Mouse (Mus musculus): ENCODE measurements around the gene Mrrf. TPM values are rescaled to one million over a fixed set of nuclear protein-coding genes. Genes with fewer than 3 reads are reported as not detected.

Gene Mrrf
- 23.8 and 27.2 TPM in 2 replicates for polyA plus RNA-seq (2015; fragmentation: Nextera tagmentation; extraction: Ambion mirVana)

GRCm38 (mm10) chr2:36136300-36136941 lies at the start of gene Mrrf, which contains the start of gene Rbm18:
Gene Mrrf, plus strand, starts transcription at chr2:36136389.
Gene Rbm18, minus strand, starts transcription at chr2:36136773.
- peaks cover 25% of the 10 kb centered on the region for H3K4me1 ChIP-seq (replicated peaks)
- H3K4me2 ChIP-seq = peak within 1 kb of the TSS; percentile 68
- H3K9ac ChIP-seq = peak within 1 kb of the TSS; percentile 92
- no peaks in the 10 kb centered on the region for H3K9me3 ChIP-seq
- peaks cover 32% of the 10 kb centered on the region for H3K36me3 ChIP-seq
- H3K4me3 ChIP-seq = peak within 1 kb of the TSS; percentile 75
- peak within 1 kb of the TSS; percentile 90 for H3K27ac ChIP-seq
- H3K27me3 ChIP-seq = no peaks in the 10 kb centered on the region
- under 1% methylated on average over 50 of the region's 50 CpGs for WGBS
- ATAC-seq (ENCODE audit: low FRiP score) = peak; percentile 99

- 42% methylated on average over 3 of the region's 3 CpGs for WGBS
- H3K4me3 ChIP-seq = no peak overlapping the region
Observed at GRCm38 (mm10) chr2:36089190-36089589, 47.0 kb upstream of the Mrrf start.

DNA sequence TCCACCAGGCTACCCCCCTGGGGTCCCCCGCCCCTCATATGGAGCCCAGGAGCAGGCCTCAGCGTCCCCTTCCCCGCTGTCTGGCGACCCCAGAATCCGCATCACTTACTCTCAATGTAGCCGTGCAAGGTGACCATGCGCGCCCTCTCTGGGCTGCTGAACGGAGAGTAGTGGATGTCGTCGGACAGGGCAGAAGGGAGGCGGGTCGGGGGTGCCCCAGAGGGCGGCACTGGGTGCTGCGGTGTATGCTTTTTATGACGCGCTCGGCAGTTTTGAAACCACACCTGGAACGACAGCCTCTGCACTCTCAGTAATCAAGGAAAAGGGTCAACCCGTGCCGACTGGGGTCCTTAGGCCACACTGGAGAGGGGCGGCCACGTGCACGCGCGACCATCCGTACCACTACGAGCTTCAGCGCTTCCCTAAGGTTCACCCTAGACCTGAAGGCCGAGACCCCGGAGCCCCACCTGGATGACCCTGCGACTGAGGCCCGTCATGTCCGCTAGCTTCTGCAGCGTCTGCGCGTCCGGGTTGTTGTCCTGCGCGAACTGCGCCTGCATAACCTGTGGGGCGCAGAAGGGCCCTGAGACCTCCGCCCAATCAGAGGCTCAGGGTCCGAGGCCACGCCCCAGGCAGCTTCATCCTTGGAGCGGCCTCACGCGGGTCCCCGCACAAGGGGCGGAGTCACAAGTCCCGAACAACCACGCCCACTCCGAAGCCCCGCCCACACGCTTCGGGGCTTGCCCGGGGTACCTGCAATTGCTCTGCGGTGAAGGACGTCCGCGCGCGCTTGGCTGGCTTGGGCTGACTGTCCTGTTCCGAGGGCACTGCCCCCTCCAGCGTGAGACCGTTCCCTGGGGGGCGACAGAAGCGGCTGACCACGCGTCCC lies 45.1 kb upstream of the Mrrf start:
- H3K36me3 ChIP-seq = no peaks in the 10 kb centered on the region
- H3K4me1 ChIP-seq (replicated peaks) = peaks cover 19% of the 10 kb centered on the region
- no peaks in the 10 kb centered on the region for H3K9me3 ChIP-seq
- no peak overlapping the region for H3K27ac ChIP-seq
- peaks cover 100% of the 10 kb centered on the region for H3K27me3 ChIP-seq
- peak overlapping the region; percentile 65 for H3K4me2 ChIP-seq
- H3K4me3 ChIP-seq = peak overlapping the region; percentile 41
- no peak overlapping the region for H3K9ac ChIP-seq
- 3% methylated on average over 70 of the region's 70 CpGs for WGBS
- peak; percentile 71 for ATAC-seq (ENCODE audit: low FRiP score)

More at GRCm38 (mm10) chr2:36089190-36089589, 47.0 kb upstream of the Mrrf start:
- H3K27me3 ChIP-seq = peaks cover 93% of the 10 kb centered on the region
- H3K9me3 ChIP-seq = no peaks in the 10 kb centered on the region
- H3K27ac ChIP-seq = no peak overlapping the region
- H3K4me2 ChIP-seq = no peak overlapping the region
- H3K4me1 ChIP-seq (replicated peaks) = peaks cover 18% of the 10 kb centered on the region
- ATAC-seq (ENCODE audit: low FRiP score) = no peak
- no peak overlapping the region for H3K9ac ChIP-seq
- H3K36me3 ChIP-seq = no peaks in the 10 kb centered on the region

DNA sequence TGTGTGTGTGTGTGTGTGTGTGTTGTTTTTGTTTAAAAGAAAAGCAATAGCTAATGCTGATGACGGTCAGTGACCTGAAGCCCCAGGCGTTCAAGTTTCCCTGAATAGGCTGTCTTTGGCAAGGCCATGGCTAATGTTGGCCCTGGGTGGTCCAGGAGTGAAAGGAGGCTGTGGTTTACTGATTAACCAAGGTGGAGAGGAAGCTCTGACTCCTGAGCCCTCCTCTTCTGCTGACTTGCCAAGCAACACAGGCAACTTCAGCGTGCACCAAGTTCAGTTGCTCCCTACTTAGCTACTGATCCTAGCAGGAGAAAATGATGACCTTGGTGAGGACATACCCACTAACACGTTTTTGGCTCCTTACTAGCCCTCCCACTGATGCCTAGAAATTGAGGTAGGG lies 43.4 kb upstream of the Mrrf start:
- no peak overlapping the region for H3K27ac ChIP-seq

DNA sequence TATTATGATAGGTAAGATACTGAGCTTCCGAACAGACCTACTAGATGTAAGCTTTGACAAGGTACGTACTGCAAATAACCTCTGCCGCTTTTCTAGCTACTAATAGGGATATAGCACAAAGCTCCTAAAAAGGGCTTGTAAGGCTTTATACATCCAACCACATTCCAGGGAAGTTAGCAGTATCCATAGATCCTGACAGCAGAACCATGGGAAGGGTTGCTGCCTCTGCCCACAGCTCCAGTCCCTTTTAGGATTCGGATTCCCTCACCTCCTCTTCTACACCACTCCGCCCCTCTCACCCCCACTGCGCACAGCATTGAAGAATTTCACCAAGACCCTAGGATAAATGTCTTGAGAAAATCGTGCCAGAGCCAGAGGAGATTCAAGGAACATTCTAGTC lies 42.9 kb upstream of the Mrrf start:
- H3K27ac ChIP-seq = no peak overlapping the region
- peaks cover 19% of the 10 kb centered on the region for H3K4me1 ChIP-seq (replicated peaks)
- H3K4me2 ChIP-seq = no peak overlapping the region
- no peak overlapping the region for H3K4me3 ChIP-seq
- no peak overlapping the region for H3K9ac ChIP-seq
- no peaks in the 10 kb centered on the region for H3K36me3 ChIP-seq
- ATAC-seq (ENCODE audit: low FRiP score) = no peak
- H3K27me3 ChIP-seq = peaks cover 100% of the 10 kb centered on the region
- no peaks in the 10 kb centered on the region for H3K9me3 ChIP-seq
- WGBS = 16% methylated on average over 7 of the region's 7 CpGs

More for the DNA sequence above, 43.4 kb upstream of the Mrrf start:
- H3K9ac ChIP-seq = no peak overlapping the region
- no peak overlapping the region for H3K4me2 ChIP-seq
- H3K27me3 ChIP-seq = peaks cover 100% of the 10 kb centered on the region
- no peak overlapping the region for H3K4me3 ChIP-seq
- no peak for ATAC-seq (ENCODE audit: low FRiP score)
- H3K4me1 ChIP-seq (replicated peaks) = peaks cover 19% of the 10 kb centered on the region
- no peaks in the 10 kb centered on the region for H3K36me3 ChIP-seq
- WGBS = 1% methylated on average over 4 of the region's 4 CpGs
- H3K9me3 ChIP-seq = no peaks in the 10 kb centered on the region

DNA sequence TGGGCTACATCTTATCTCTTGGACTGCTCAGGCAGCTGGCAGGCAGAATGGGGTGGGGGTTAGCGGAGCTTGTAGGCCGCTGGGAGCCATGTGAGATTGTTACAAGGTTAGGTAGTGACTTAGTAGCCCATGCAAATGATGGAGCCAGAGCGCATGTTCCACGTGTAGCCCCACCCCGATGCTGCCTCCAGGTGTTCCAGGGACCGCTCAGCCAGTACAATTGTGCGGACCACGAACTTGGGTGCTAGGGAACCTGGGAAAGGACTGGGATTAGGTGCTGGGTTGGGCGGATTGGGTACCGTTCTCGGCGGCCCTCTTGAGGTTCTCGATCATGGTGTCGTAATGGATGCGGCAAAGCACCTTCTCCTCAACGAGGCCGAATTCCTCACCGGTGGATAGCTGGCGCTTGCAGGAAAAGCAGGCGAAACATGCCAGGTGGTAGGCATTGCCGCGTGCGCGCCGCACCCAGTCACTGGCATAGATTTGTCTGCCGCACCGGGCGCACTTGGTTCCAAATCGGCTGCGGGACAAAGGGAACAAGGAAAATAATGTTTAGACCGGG lies 42.2 kb upstream of the Mrrf start:
- Histone ChIP-seq H3K9ac (no peak overlapping the region), H3K27me3 (peaks cover 100% of the 10 kb centered on the region), H3K9me3 (no peaks in the 10 kb centered on the region), H3K4me1 (replicated peaks) (peaks cover 19% of the 10 kb centered on the region), H3K4me2 (no peak overlapping the region), H3K27ac (no peak overlapping the region), H3K4me3 (0 out of 2 replicates have a peak overlapping the region, but pooled peaks have one; percentile 12), H3K36me3 (no peaks in the 10 kb centered on the region)
- 8% methylated on average over 31 of the region's 31 CpGs for WGBS
- no peak for ATAC-seq (ENCODE audit: low FRiP score)

DNA sequence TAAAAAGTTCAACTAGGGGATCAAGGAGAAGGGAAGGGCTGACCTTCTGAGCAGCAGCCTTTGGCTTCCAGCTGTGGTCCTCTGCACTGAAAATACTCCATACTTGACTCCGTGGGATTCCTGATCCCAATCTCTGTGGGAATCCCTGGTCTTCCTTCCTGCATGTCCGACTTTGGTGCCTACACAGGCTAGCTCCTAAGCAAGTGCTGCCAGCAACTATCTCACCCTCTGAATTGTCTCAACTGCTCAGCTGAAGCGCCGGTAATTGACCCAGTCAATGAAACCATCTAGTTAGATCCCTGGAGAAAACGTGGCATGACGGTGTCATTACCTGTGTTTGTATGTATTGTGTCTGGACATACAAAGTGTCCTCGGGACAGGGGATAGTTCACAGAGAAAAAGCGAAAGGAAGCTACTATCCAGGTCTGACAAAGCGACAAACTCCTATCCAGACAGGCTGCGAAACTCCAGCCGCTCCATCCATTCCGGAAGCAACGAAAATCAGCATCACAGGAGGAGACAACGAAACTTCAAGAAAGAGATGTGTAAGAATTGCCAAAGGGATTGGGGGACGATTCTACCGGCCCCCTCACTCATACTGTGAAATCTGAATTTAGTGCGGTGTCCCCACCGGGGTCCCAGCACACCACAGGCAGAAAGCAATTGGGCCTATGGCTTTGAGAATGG lies 38.9 kb upstream of the Mrrf start:
- H3K4me2 ChIP-seq = no peak overlapping the region
- H3K4me1 ChIP-seq (replicated peaks) = peaks cover 7% of the 10 kb centered on the region
- H3K27ac ChIP-seq = no peak overlapping the region
- no peak for ATAC-seq (ENCODE audit: low FRiP score)
- H3K9ac ChIP-seq = no peak overlapping the region
- H3K9me3 ChIP-seq = no peaks in the 10 kb centered on the region
- H3K27me3 ChIP-seq = peaks cover 100% of the 10 kb centered on the region
- H3K36me3 ChIP-seq = no peaks in the 10 kb centered on the region
- 3% methylated on average over 18 of the region's 18 CpGs for WGBS
- H3K4me3 ChIP-seq = no peak overlapping the region

- peaks cover 100% of the 10 kb centered on the region for H3K27me3 ChIP-seq
- 4% methylated on average over 5 of the region's 5 CpGs for WGBS
- no peaks in the 10 kb centered on the region for H3K36me3 ChIP-seq
- no peak overlapping the region for H3K27ac ChIP-seq
- H3K9me3 ChIP-seq = no peaks in the 10 kb centered on the region
- no peak overlapping the region for H3K9ac ChIP-seq
- H3K4me1 ChIP-seq (replicated peaks) = peaks cover 14% of the 10 kb centered on the region
- ATAC-seq (ENCODE audit: low FRiP score) = no peak
- H3K4me2 ChIP-seq = no peak overlapping the region
- H3K4me3 ChIP-seq = no peak overlapping the region
Observed at GRCm38 (mm10) chr2:36098021-36098420, 38.2 kb upstream of the Mrrf start.

DNA sequence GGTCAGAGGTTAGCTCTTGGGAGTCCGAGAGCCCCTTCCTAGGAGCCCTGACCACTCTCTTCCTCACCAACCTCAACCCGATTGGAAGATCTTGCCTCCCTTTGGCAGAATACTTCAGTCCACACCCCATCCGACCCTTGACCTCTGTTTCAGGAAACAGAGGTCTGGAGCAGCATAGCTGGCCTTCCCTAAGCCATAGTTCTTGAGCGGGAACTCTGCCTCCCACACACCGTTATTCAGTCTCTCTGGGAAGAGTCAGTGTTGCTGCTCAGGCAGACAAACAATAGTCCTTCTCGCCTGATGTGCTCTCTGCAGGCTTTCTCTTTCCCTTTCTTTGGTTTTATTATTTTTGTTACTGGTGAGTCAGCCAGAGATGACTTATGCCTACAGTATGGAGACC lies 36.5 kb upstream of the Mrrf start:
- H3K4me2 ChIP-seq = no peak overlapping the region
- WGBS = 7% methylated on average over 6 of the region's 6 CpGs
- no peak for ATAC-seq (ENCODE audit: low FRiP score)

DNA sequence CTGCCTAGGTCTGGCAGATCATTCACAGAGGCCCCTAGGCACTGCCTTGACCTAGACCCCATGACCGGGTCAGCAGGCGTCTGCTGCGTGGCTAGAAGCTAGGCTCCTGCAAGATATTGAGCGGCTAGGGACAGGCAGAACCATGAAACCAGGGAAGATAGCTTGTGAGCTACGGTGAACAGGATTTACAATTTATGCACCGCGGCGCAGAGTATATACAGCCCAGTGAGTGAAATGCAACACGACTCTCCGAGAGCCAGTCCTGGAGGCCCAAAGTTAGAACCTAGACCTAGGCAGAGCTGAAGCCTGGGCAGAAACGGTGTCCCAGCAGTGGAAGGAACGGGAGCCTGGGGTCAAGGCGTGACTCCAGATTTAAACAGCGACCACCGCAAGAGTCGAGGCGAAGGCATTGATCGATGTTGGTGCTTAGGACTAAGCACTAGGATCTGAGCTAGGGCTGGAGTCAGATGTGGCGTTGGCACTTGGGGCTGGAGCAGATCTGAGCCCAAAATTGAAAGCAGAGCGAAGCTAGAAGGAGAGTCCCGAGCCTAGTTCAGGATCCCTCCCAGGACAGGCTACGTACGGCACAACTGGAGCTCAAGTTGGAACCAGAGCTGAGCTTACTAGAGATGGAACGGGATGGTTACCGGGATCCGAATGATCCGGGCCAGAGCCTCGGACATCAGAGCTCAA lies 34.2 kb upstream of the Mrrf start:
- Histone ChIP-seq H3K27me3 (peaks cover 99% of the 10 kb centered on the region), H3K9me3 (no peaks in the 10 kb centered on the region), H3K4me3 (no peak overlapping the region), H3K4me2 (0 out of 2 replicates have a peak overlapping the region, but pooled peaks have one; percentile 13), H3K4me1 (replicated peaks) (peaks cover 34% of the 10 kb centered on the region), H3K9ac (peak overlapping the region; percentile 49; the same call in 1 of the 2 replicates), H3K27ac (no peak overlapping the region), H3K36me3 (no peaks in the 10 kb centered on the region)
- ATAC-seq (ENCODE audit: low FRiP score) = no peak
- WGBS = 3% methylated on average over 28 of the region's 28 CpGs

More for the DNA sequence above, 36.5 kb upstream of the Mrrf start:
- Histone ChIP-seq H3K4me3 (no peak overlapping the region), H3K36me3 (no peaks in the 10 kb centered on the region), H3K9ac (no peak overlapping the region), H3K27me3 (peaks cover 99% of the 10 kb centered on the region), H3K9me3 (no peaks in the 10 kb centered on the region), H3K4me1 (replicated peaks) (peaks cover 25% of the 10 kb centered on the region), H3K27ac (no peak overlapping the region)

GRCm38 (mm10) chr2:36102559-36102946 lies 33.6 kb upstream of the Mrrf start:
- WGBS = 3% methylated on average over 21 of the region's 21 CpGs

More at GRCm38 (mm10) chr2:36102559-36102946, 33.6 kb upstream of the Mrrf start:
- 0 out of 2 replicates have a peak overlapping the region, but pooled peaks have one; percentile 13 for H3K4me2 ChIP-seq
- no peak for ATAC-seq (ENCODE audit: low FRiP score)
- H3K36me3 ChIP-seq = no peaks in the 10 kb centered on the region
- H3K9me3 ChIP-seq = no peaks in the 10 kb centered on the region
- peak overlapping the region; percentile 49; the same call in 1 of the 2 replicates for H3K9ac ChIP-seq
- H3K4me1 ChIP-seq (replicated peaks) = peaks cover 34% of the 10 kb centered on the region
- H3K4me3 ChIP-seq = no peak overlapping the region
- H3K27me3 ChIP-seq = peaks cover 99% of the 10 kb centered on the region
- H3K27ac ChIP-seq = no peak overlapping the region
